Mouse (Mus musculus): ENCODE measurements around the gene Zfp524. TPM values are rescaled to one million over a fixed set of nuclear protein-coding genes. Genes with fewer than 3 reads are reported as not detected.

Gene Zfp524
- polyA plus RNA-seq, 1 experiment from 2014 or later = 10.4 TPM

Other genes with a start within 250 kb of the Zfp524 start
- not detected in 2 replicates for gene Fam71e2, start 243.1 kb upstream of the Zfp524 start, polyA plus RNA-seq (2015; fragmentation: Nextera tagmentation; extraction: Ambion mirVana)
- gene Il11, start 231.6 kb upstream of the Zfp524 start, polyA plus RNA-seq (2015; fragmentation: Nextera tagmentation; extraction: Ambion mirVana) = 0.27 and 0.30 TPM in 2 replicates
- 1.0 TPM in 1 of 2 replicates, not detected in the other for gene Tmem190, start 231.5 kb upstream of the Zfp524 start, polyA plus RNA-seq (2015; fragmentation: Nextera tagmentation; extraction: Ambion mirVana)
- gene Tmem238, start 224.8 kb upstream of the Zfp524 start, polyA plus RNA-seq (2015; fragmentation: Nextera tagmentation; extraction: Ambion mirVana) = 12.9 and 14.1 TPM in 2 replicates
- gene Rpl28, start 221.5 kb upstream of the Zfp524 start, polyA plus RNA-seq (2015; fragmentation: Nextera tagmentation; extraction: Ambion mirVana) = 391 and 408 TPM in 2 replicates
- gene Ube2s, start 201.8 kb upstream of the Zfp524 start, polyA plus RNA-seq (2015; fragmentation: Nextera tagmentation; extraction: Ambion mirVana) = 384 and 386 TPM in 2 replicates
- gene Shisa7, start 169.7 kb upstream of the Zfp524 start, polyA plus RNA-seq (2015; fragmentation: Nextera tagmentation; extraction: Ambion mirVana) = 0.84 and 0.96 TPM in 2 replicates
- gene Isoc2b, start 144.2 kb upstream of the Zfp524 start, polyA plus RNA-seq (2015; fragmentation: Nextera tagmentation; extraction: Ambion mirVana) = 6.1 and 7.2 TPM in 2 replicates
- gene Isoc2a, start 137.3 kb upstream of the Zfp524 start, polyA plus RNA-seq (2015; fragmentation: Nextera tagmentation; extraction: Ambion mirVana) = 0.93 and 1.2 TPM in 2 replicates
- gene Gm36210, start 107.9 kb upstream of the Zfp524 start, polyA plus RNA-seq (2015; fragmentation: Nextera tagmentation; extraction: Ambion mirVana) = not detected in 2 replicates
- gene Zfp628, start 99.2 kb upstream of the Zfp524 start, polyA plus RNA-seq (2015; fragmentation: Nextera tagmentation; extraction: Ambion mirVana) = 4.0 and 4.1 TPM in 2 replicates
- gene Nat14, start 92.4 kb upstream of the Zfp524 start, polyA plus RNA-seq (2015; fragmentation: Nextera tagmentation; extraction: Ambion mirVana) = 4.2 and 5.3 TPM in 2 replicates
- 1.9 and 2.7 TPM in 2 replicates for gene Ssc5d, start 88.6 kb upstream of the Zfp524 start, polyA plus RNA-seq (2015; fragmentation: Nextera tagmentation; extraction: Ambion mirVana)
- gene Sbk2, start 50.0 kb upstream of the Zfp524 start, polyA plus RNA-seq (2015; fragmentation: Nextera tagmentation; extraction: Ambion mirVana) = 0.19 and 0.27 TPM in 2 replicates
- gene Sbk3, start 43.2 kb upstream of the Zfp524 start, polyA plus RNA-seq (2015; fragmentation: Nextera tagmentation; extraction: Ambion mirVana) = not detected in 2 replicates
- 36.7 and 39.9 TPM in 2 replicates for gene Zfp579, start 18.3 kb upstream of the Zfp524 start, polyA plus RNA-seq (2015; fragmentation: Nextera tagmentation; extraction: Ambion mirVana)
- gene Fiz1, start 282 bp downstream of the Zfp524 start, polyA plus RNA-seq (2015; fragmentation: Nextera tagmentation; extraction: Ambion mirVana) = 46.5 and 53.1 TPM in 2 replicates
- 1.6 and 2.5 TPM in 2 replicates for gene Gm44973, start 1.1 kb downstream of the Zfp524 start, polyA plus RNA-seq (2015; fragmentation: Nextera tagmentation; extraction: Ambion mirVana)
- gene Zfp865, start 6.0 kb downstream of the Zfp524 start, polyA plus RNA-seq (2015; fragmentation: Nextera tagmentation; extraction: Ambion mirVana) = 7.2 and 7.6 TPM in 2 replicates
- 24.9 and 27.0 TPM in 2 replicates for gene Ccdc106, start 6.1 kb downstream of the Zfp524 start, polyA plus RNA-seq (2015; fragmentation: Nextera tagmentation; extraction: Ambion mirVana)
- gene 4632433K11Rik, start 19.7 kb downstream of the Zfp524 start, polyA plus RNA-seq (2015; fragmentation: Nextera tagmentation; extraction: Ambion mirVana) = not detected in 2 replicates
- gene Zfp784, start 24.0 kb downstream of the Zfp524 start, polyA plus RNA-seq (2015; fragmentation: Nextera tagmentation; extraction: Ambion mirVana) = 6.3 and 6.4 TPM in 2 replicates
- gene Zfp580, start 37.1 kb downstream of the Zfp524 start, polyA plus RNA-seq (2015; fragmentation: Nextera tagmentation; extraction: Ambion mirVana) = 36.2 and 41.0 TPM in 2 replicates
- 145 and 152 TPM in 2 replicates for gene U2af2, start 47.7 kb downstream of the Zfp524 start, polyA plus RNA-seq (2015; fragmentation: Nextera tagmentation; extraction: Ambion mirVana)
- gene Epn1, start 65.8 kb downstream of the Zfp524 start, polyA plus RNA-seq (2015; fragmentation: Nextera tagmentation; extraction: Ambion mirVana) = 55.5 and 62.2 TPM in 2 replicates
- not detected in 2 replicates for gene Rfpl4, start 102.5 kb downstream of the Zfp524 start, polyA plus RNA-seq (2015; fragmentation: Nextera tagmentation; extraction: Ambion mirVana)
- 0.54 TPM in 1 of 2 replicates, not detected in the other for gene Rasl2-9, start 111.5 kb downstream of the Zfp524 start, polyA plus RNA-seq (2015; fragmentation: Nextera tagmentation; extraction: Ambion mirVana)
- gene Vmn1r55, start 135.3 kb downstream of the Zfp524 start, polyA plus RNA-seq (2015; fragmentation: Nextera tagmentation; extraction: Ambion mirVana) = not detected in 2 replicates
- gene Vmn1r56, start 182.3 kb downstream of the Zfp524 start, polyA plus RNA-seq (2015; fragmentation: Nextera tagmentation; extraction: Ambion mirVana) = not detected in 2 replicates
- gene Vmn1r57, start 204.1 kb downstream of the Zfp524 start, polyA plus RNA-seq (2015; fragmentation: Nextera tagmentation; extraction: Ambion mirVana) = not detected in 2 replicates

Measured in kidney, embryonic 15.5 days (tissue).